Mouse (Mus musculus): Measurements from ENCODE around the gene Carmil1.

Carmil1 gene

GRCm38 (mm10) chr13:24280439-24281431 lies at the start of gene Carmil1:
Gene Carmil1, minus strand, starts transcription at chr13:24280795.
- DNase-seq (ENCODE audit: low spot score) = peak; percentile 84

- DNase-seq (ENCODE audit: low spot score) = no peak
Measured at GRCm38 (mm10) chr13:24330128-24330527, 49.5 kb upstream of the Carmil1 start.

DNA sequence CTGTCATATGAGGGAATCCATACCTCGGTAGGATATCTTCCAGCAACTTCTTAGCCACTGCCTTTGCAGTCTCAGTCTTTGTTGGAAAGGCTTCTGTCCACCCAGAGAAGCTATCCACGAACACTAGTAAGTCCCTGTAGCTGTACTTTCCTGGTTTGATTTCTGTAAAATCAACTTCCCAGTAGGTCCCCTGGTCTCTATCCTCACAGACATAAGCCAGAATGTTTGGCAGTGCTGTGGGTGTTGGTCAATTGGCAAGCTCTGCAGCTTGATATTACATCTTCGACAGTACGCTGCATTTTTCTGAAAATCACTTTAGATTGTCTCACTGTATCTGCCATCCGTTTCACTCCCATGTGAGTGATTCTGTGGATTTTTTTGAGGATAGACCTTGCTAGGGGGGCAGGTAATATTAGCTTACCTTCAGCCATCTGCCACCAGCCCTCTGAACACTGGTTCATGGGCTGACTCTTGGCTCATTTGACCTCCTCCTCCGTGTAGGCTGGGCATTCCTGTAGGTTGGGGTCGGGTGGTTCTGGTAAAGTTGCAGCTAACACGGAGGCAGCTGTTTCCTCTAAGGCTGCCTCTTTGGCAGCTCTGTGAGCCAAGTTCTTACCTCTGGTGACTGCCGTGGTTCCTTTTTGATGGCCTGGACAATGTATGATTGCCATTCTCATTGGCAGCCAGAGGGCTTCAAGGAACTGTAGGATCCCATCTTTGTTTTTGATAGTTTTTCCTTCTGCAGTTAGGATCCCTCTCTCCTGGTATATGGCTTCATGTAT lies 47.6 kb upstream of the Carmil1 start:
- no peak for DNase-seq (ENCODE audit: low spot score)

- no peak for DNase-seq (ENCODE audit: low spot score)
Measured at GRCm38 (mm10) chr13:24327201-24327600, 46.6 kb upstream of the Carmil1 start, which contains the start of gene Cmah. Gene Cmah, plus strand, starts transcription at chr13:24327404.

- DNase-seq (ENCODE audit: low spot score) = no peak
Measured at GRCm38 (mm10) chr13:24321313-24321712, 40.7 kb upstream of the Carmil1 start.

DNA sequence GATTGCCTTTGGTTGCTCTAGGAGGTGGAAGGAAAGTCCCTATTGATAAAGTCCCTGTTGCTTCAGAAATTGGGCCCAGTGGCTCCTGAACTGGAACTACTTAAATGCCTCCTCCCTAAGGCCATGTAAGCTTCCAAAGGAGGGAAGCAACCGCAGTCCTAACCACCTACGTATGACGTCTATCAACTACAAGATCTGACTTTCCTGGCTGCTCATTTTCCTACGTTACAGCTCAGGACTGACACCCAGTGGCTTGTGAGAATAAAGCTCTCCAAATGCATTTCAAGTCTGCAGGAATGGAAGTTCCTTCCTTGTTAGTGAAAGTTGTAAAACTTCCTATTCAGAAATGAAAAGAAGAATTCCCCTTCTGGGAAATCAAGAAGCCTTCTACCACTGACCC lies 38.0 kb upstream of the Carmil1 start:
- DNase-seq (ENCODE audit: low spot score) = no peak

- DNase-seq (ENCODE audit: low spot score) = no peak
Measured at GRCm38 (mm10) chr13:24316563-24316962, 36.0 kb upstream of the Carmil1 start.

DNA sequence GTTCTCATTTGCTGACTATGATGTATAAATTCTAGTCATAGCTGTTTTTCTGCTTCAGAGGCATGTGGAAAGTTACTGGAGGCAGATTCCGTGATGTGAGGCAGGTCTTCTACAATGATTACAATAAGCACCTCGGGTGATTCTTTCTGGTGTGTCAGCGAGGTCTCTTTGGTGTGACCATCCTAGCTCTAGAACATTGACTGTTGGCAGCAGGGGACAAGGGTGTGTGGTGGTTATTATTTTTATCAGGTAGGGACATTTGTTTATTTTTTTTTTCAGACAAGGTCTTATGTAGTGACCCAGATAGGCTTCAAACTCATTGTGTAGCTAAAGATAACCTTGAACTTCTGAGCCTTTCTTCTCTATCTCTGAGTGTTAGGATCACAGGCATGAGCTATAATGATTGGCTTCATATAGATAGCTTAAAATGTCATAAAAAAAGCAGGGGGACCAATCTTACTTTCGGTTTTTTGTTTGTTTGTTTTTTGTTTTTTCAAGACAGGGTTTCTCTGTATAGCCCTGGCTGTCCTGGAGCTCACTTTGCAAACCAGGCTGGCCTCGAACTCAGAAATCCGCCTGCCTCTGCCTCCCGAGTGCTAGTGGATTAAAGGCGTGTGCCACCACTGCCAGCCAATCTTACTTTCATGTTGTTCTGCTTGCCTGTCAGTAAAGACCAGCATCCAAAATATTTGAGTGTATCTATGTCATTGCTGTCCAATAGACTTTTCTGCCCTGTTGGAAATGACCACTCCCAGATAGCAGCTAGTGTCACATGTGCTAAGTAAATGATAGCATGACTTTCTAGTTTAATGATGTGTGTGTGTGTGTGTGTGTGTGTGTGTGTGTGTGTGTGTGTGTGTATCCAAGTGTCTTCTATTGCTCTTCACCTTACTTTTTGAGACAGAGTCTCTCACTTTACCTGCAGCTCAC lies 30.7 kb upstream of the Carmil1 start:
- DNase-seq (ENCODE audit: low spot score) = no peak

DNA sequence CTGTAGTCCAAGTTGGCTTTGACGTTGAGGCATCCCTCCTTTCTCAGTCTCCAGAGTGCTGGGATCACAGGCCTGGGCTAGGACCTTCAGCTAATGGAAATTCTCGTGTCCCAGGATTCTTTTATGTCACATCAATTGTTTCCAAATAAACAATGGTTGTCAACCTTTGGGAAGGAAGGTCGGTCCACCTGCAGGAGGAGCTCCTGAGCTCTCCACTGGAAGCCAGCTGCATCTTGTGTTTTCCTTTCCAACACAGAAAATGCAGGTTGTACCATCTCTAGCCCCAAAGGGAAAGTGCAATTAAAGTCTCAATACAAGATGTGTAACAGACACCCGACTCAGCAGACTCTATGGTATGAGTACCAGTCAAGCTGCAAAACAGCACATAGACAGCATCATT lies 25.7 kb upstream of the Carmil1 start:
- DNase-seq (ENCODE audit: low spot score) = no peak

GRCm38 (mm10) chr13:24305486-24305885 lies 24.9 kb upstream of the Carmil1 start:
- peak; percentile 73 for DNase-seq (ENCODE audit: low spot score)

- no peak for DNase-seq (ENCODE audit: low spot score)
Measured at GRCm38 (mm10) chr13:24297252-24297651, 16.7 kb upstream of the Carmil1 start.

DNA sequence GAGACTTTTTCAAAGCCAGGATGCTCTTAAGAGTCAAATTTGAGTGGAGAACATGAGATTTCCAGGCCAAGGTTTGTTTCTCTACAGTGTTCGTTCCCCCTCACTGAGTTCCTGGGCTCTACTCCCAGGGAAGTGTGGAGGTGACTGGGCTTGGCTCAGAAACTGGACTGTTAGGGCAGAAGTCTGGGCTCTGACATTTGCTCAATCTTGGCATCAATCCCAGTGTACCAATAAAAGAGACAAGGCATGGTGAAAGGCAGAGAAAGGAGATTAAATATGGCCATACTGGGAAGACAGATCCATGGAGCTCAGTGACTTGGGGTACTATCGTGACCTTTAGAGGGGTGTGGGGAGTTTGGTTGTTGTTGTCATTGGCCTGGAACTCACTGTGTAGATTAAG lies 6.8 kb upstream of the Carmil1 start:
- no peak for DNase-seq (ENCODE audit: low spot score)

DNA sequence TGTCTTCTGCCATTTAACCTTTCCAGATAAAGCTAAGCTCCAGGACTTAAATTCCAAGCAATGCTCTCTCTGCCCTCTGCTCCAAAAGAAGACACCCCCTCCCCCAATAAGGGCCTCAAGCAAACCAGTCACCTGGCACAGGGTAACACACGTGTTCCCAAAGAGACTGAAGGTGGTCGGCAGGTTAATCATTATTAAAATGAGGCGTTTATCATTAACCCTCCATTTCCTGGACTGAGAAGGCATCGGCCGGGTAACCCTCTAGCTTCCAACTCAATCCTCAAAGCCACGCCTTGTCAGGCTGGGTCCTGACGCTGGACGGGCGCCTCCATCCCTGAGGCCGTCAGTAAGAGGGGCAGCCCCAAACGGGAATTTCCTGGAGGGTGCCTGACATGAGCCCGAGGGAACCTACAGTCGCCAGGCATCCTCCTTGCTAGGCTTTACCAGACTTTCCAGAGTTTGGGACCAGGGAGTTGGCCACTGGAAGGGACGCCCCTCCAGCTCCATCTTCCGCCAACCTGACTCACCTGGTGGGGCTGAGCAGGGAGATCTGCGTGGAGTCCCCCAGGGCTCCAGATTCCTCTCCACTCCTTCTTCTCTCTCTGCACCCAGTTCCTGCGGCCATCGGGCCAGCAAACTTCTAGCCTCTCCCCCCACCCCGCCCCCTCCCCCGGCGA lies 695 bp downstream of the Carmil1 start:
- DNase-seq (ENCODE audit: low spot score) = no peak

DNA sequence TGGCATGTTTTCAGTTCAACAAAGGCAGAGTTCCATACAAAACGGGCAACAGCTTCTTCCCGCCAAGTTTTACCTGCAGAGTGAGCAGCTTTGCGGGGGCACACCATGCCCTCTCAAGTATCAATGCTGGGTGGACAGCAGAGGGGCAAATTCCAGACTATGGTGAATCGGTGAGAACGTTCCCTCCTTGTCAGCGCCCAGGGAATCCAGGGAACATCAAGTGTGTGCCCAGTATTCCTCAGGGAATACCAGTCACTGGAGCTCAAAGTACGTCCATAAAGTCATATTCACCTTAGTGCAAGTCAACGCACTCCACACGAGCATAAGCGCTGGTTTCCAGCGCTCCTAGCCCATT lies 1.2 kb downstream of the Carmil1 start:
- DNase-seq (ENCODE audit: low spot score) = no peak

GRCm38 (mm10) chr13:24272740-24273377 lies 7.7 kb downstream of the Carmil1 start:
- DNase-seq (ENCODE audit: low spot score) = no peak

DNA sequence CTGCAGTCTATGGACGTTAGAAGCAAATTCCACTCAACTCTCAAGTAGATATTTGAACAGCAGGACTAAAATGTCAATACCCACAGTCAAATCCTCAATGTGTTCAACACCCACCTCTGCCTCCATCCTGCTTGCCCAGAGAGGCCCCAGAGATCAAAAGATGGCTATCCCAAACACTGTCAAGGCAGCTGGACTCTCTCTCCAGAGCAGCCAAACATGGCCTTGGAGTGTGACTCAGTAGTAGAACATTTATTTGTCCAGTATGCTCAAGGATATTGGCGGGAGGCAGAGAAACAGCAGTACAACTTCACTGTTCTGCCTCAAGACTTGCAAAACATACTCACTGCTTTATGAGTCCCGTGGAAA lies 11.5 kb downstream of the Carmil1 start:
- DNase-seq (ENCODE audit: low spot score) = peak; percentile 66

DNA sequence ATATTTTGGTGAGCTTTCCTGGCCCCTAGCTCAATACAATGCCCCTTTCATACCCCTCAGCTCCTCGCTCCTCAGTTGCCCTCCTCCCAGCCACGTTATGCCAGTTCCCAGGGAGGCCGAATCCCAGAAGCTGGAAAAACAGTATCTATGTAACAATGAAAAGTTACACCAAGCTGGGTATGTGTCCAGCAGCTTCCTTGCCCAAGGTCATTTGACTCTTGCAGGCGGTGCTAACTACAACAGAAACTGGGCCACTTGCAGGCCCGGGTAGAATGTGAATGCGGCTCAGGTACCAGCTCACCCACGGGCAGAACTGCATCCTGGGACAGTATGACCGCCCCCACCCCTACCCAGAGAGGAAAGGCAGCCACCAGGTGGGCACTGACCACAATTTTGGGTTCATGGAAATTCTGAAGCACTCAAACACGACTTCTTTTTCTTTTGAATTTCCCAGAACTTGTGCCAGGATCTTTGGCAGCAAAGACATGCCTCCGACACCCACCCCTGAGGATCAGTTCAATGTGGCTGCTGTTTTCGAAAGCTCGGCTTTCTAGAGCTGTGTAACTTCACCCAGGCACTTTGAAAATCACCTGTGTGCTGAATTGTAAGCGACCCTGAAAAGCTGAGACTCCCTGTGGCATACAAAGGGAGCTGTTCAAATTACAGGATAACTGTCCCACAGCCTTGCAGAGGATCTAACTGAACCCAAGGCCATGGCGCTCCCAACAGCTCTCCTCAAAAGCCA lies 12.1 kb downstream of the Carmil1 start:
- peak; percentile 63 for DNase-seq (ENCODE audit: low spot score)

- DNase-seq (ENCODE audit: low spot score) = no peak
Measured at GRCm38 (mm10) chr13:24264760-24265159, 15.8 kb downstream of the Carmil1 start.

DNA sequence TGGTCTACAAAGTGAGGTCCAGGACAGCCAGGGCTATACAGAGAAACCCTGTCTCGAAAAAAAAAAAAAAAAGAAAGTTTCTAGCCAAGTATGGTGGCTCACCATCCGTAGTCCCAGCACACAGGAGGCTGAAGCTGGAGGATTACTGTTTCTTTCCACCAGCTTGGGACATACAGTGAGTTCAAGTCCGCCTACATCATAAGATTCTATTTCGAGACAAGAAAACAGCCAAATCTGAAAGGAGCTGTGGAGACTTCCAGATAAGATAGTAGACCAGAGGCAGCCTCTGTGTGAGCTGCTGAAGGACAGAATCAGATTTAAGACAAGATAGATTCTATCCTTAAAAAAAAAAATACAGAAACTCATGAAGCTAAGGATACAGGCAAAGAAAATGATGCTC lies 17.0 kb downstream of the Carmil1 start:
- DNase-seq (ENCODE audit: low spot score) = no peak
